Mouse (Mus musculus): ENCODE data around the gene Aqp3.

GRCm38 (mm10) chr4:41056253-41056652, 41.7 kb downstream of the Aqp3 start:
- TF ChIP-seq CTCF (IDR thresholded peaks at IDR 0.05; ENCODE audit: low read depth, low read length) (no peak), POLR2A (IDR thresholded peaks at IDR 0.05; ENCODE audit: extremely low read depth, insufficient read depth, low read length) (no peak)

Data from liver, adult 2 months (tissue).